Mouse (Mus musculus): ENCODE measurements around the gene Krt80.

DNA sequence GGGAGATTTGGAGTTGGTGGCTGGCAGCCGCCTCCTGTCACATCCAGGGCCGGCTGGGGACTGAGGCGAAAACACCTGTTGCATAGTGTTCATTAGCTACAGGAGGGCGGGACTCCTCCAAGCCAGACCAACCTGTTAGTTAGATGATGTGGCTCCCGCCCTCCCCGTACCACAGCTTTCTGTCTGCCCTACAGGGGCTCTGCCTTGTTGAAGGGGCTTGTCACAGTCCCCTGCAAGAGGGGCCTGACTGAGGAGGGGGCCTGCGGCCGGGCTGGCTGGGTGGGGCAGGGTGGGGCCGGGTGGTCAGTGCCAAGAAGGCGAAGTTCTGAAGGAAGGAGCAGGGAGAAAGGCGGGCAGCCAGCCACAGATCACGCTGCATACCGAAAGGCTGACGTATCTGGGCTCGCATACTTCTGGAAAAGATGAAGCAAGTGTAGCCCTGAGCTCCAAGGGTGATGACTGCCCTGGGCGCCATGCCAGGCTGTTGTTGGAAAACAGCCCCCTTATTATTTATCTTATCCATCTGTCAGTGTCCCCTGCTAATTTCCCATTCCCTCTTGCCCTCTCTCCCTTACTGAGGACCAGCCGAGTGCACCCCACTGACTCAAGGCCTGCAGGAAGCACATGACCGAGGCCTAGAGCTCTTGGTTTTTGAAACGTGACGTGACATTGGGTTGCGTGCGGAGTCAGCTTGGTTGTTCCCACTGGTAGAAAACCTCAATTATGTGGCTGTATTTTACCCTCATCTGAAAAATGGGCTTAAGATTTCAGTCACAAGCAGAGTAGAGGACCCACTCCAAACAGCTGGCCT, at the start of gene Krt80:
- no peak for TF ChIP-seq CTCF (conservative IDR thresholded peaks at IDR 0.05; ENCODE audit: insufficient read depth, insufficient read length, low read depth, low read length)
- TF ChIP-seq POLR2A (IDR thresholded peaks at IDR 0.05; ENCODE audit: low read depth, low read length) = no peak

Data from kidney, adult 2 months (tissue).